Mouse (Mus musculus) granulocyte monocyte progenitor cell, adult 5-6 weeks (primary cell): ENCODE data around the gene Eme2. TPM values are rescaled to one million over a fixed set of nuclear protein-coding genes. Genes with fewer than 3 reads are reported as not detected.

ENCODE experiments used
- ATAC-seq: replicated peaks from 2 replicates; pipeline ENCODE4 v1.8.0; 2016; ENCODE audit warnings: mild to moderate bottlenecking, moderate TSS enrichment, inconsistent platforms; ENCODE audit not compliant: poor library complexity, severe bottlenecking
- total RNA-seq, 2 experiments: library from RNA; stranded (forward) in 1 of 2; stranded (reverse) in 1 of 2; fragments of 200-712, 200-1000 nt in 1 of 2; fragments of >200 nt in 1 of 2; fragmentation: Nextera tagmentation in 1 of 2; gene quantifications; 2 replicates each; pipeline ENCODE4 v1.2.3; 2014 to 2017

Eme2 gene
- total RNA-seq, 2 experiments from 2014 or later, result 14.9 to 15.1 TPM

DNA sequence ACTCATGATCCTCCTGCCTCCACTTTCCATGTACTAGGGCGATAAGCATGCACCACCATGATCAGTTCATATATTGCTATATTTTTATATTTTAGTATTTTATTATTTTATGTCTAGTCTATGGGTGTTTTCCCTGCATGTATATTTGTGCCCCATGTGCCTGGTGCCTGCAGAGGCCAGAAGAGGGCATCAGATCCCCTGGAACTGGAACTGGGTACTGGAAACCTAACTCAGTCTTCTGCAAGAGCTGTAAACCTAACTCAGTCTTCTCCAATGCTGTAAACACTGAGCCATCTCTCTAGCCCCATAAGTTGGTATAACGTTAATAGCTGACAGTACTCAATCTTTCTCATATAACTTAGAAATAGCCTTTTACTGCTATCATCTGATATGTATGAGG, 52.3 kb downstream of the Eme2 start:
- 0 out of 2 replicates have a peak, but pooled peaks have one; percentile 17 for ATAC-seq

DNA sequence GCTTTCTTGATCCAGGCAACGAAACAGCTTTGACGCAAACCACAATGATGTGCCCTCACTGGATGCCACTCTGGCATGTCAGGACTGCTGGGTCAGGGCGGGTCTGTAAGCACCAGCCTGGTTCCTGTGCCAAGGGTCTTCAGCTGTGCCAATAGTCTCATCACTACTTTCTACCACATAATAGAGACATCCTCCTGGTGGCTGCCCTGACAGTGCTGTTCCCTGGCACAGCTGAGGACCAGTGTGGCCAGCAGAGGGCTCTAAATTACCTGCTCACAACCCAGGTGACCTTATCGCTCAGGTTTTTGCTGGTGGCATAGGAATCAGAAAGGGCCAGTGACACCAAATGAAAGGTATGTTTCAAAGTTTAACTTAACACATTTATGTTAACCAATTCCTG, 53.8 kb downstream of the Eme2 start:
- ATAC-seq, result peak; percentile 56

DNA sequence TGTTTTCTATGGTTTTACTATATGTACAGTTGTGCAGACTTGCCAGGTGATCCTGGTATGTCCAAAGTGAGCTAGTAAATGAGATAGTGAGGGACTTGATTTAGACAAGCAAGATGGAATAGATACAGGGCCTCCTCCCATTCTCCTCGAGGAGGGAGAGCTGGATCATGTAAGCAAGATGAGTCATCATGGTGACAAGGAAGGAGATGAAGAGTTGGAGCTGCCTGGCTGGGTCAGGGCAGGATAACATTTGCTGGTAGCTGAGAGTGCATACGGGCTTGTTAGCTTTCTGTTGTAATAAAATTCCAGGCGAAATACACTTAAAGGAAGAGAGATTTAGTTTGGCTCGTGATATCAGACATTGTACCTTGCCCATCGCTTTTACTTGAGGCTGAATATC, 54.5 kb downstream of the Eme2 start:
- no peak for ATAC-seq

DNA sequence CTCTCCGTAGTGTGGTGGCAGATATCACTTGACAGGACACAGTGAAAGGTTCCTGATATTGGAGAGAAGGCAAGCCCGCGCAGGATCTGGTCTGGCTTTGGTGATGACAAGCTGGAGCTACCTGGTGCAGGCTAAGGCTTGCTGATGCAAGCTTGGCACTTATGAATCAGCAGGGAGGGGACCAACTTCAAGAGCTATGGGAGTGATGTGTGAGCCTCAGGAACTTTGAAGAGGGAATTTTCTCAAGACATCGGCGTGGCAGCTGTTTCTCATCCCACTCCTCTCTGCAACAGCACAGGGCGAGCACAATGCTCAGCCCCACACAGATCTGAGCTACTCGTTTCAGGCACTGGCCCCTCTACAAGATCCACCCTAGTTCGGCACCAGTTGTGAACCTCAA, 55.0 kb downstream of the Eme2 start, which contains the start of gene Hagh:
Gene Hagh, plus strand, starts transcription at position 302 of the 400 bp plus-strand sequence.
- ATAC-seq, result no peak

Other genes with a start within 250 kb of the Eme2 start
- 0.45 and 1.0 TPM in 2 replicates for gene Slc9a3r2, start 244.8 kb downstream of the Eme2 start, total RNA-seq (2014; fragmentation: Nextera tagmentation)
- 1.8 and 3.0 TPM in 2 replicates for gene Slc9a3r2, start 244.8 kb downstream of the Eme2 start, total RNA-seq (2017)
- gene Npw, start 236.6 kb downstream of the Eme2 start, total RNA-seq (2014; fragmentation: Nextera tagmentation), result not detected in 2 replicates
- 0.82 TPM in 1 of 2 replicates, not detected in the other for gene Npw, start 236.6 kb downstream of the Eme2 start, total RNA-seq (2017)
- 18.2 and 40.4 TPM in 2 replicates for gene Zfp598, start 225.4 kb downstream of the Eme2 start, total RNA-seq (2014; fragmentation: Nextera tagmentation)
- gene Zfp598, start 225.4 kb downstream of the Eme2 start, total RNA-seq (2017), result 16.1 and 17.8 TPM in 2 replicates
- not detected in 2 replicates for gene Syngr3, start 205.1 kb downstream of the Eme2 start, total RNA-seq (2014; fragmentation: Nextera tagmentation)
- not detected in 2 replicates for gene Syngr3, start 205.1 kb downstream of the Eme2 start, total RNA-seq (2017)
- gene Gfer, start 198.9 kb downstream of the Eme2 start, total RNA-seq (2014; fragmentation: Nextera tagmentation), result 28.9 and 33.2 TPM in 2 replicates
- gene Gfer, start 198.9 kb downstream of the Eme2 start, total RNA-seq (2017), result 45.1 and 64.0 TPM in 2 replicates
- gene Noxo1, start 198.9 kb downstream of the Eme2 start, total RNA-seq (2014; fragmentation: Nextera tagmentation), result 1.4 TPM in 1 of 2 replicates, not detected in the other
- gene Noxo1, start 198.9 kb downstream of the Eme2 start, total RNA-seq (2017), result 0.60 and 2.1 TPM in 2 replicates
- 39.5 and 44.5 TPM in 2 replicates for gene Tbl3, start 187.4 kb downstream of the Eme2 start, total RNA-seq (2014; fragmentation: Nextera tagmentation)
- 44.1 and 54.9 TPM in 2 replicates for gene Tbl3, start 187.4 kb downstream of the Eme2 start, total RNA-seq (2017)
- 1.2 TPM in 1 of 2 replicates, not detected in the other for gene Rnf151, start 177.0 kb downstream of the Eme2 start, total RNA-seq (2014; fragmentation: Nextera tagmentation)
- gene Rnf151, start 177.0 kb downstream of the Eme2 start, total RNA-seq (2017), result not detected in 2 replicates
- 4,639 and 4,919 TPM in 2 replicates for gene Rps2, start 177.0 kb downstream of the Eme2 start, total RNA-seq (2014; fragmentation: Nextera tagmentation)
- gene Rps2, start 177.0 kb downstream of the Eme2 start, total RNA-seq (2017), result 1,990 and 2,495 TPM in 2 replicates
- 247 and 248 TPM in 2 replicates for gene Ndufb10, start 170.6 kb downstream of the Eme2 start, total RNA-seq (2014; fragmentation: Nextera tagmentation)
- gene Ndufb10, start 170.6 kb downstream of the Eme2 start, total RNA-seq (2017), result 237 and 286 TPM in 2 replicates
- gene Rpl3l, start 167.3 kb downstream of the Eme2 start, total RNA-seq (2014; fragmentation: Nextera tagmentation), result 0.73 TPM in 1 of 2 replicates, not detected in the other
- gene Rpl3l, start 167.3 kb downstream of the Eme2 start, total RNA-seq (2017), result 0.52 TPM in 1 of 2 replicates, not detected in the other
- gene Msrb1, start 158.4 kb downstream of the Eme2 start, total RNA-seq (2014; fragmentation: Nextera tagmentation), result 255 and 331 TPM in 2 replicates
- 160 and 195 TPM in 2 replicates for gene Msrb1, start 158.4 kb downstream of the Eme2 start, total RNA-seq (2017)
- not detected in 2 replicates for gene Hs3st6, start 142.1 kb downstream of the Eme2 start, total RNA-seq (2014; fragmentation: Nextera tagmentation)
- not detected in 2 replicates for gene Hs3st6, start 142.1 kb downstream of the Eme2 start, total RNA-seq (2017)
- gene Meiob, start 90.8 kb downstream of the Eme2 start, total RNA-seq (2014; fragmentation: Nextera tagmentation), result not detected in 2 replicates
- not detected in 2 replicates for gene Meiob, start 90.8 kb downstream of the Eme2 start, total RNA-seq (2017)
- 35.3 and 46.1 TPM in 2 replicates for gene Hagh, start 54.9 kb downstream of the Eme2 start, total RNA-seq (2014; fragmentation: Nextera tagmentation)
- 18.2 and 45.8 TPM in 2 replicates for gene Hagh, start 54.9 kb downstream of the Eme2 start, total RNA-seq (2017)
- gene Fahd1, start 44.7 kb downstream of the Eme2 start, total RNA-seq (2014; fragmentation: Nextera tagmentation), result 13.7 and 15.1 TPM in 2 replicates
- gene Fahd1, start 44.7 kb downstream of the Eme2 start, total RNA-seq (2017), result 11.4 and 14.3 TPM in 2 replicates
- not detected in 2 replicates for gene Igfals, start 29.1 kb downstream of the Eme2 start, total RNA-seq (2014; fragmentation: Nextera tagmentation)
- gene Igfals, start 29.1 kb downstream of the Eme2 start, total RNA-seq (2017), result not detected in 2 replicates
- 103 and 108 TPM in 2 replicates for gene Nubp2, start 8.7 kb downstream of the Eme2 start, total RNA-seq (2014; fragmentation: Nextera tagmentation)
- 42.8 and 48.2 TPM in 2 replicates for gene Nubp2, start 8.7 kb downstream of the Eme2 start, total RNA-seq (2017)
- gene Spsb3, start 8.4 kb downstream of the Eme2 start, total RNA-seq (2014; fragmentation: Nextera tagmentation), result 15.7 and 29.3 TPM in 2 replicates
- gene Spsb3, start 8.4 kb downstream of the Eme2 start, total RNA-seq (2017), result 10.4 and 15.8 TPM in 2 replicates
- gene Mrps34, start within 50 bp of the Eme2 start, total RNA-seq (2014; fragmentation: Nextera tagmentation), result 62.0 and 75.0 TPM in 2 replicates
- 36.7 and 41.9 TPM in 2 replicates for gene Mrps34, start within 50 bp of the Eme2 start, total RNA-seq (2017)
- gene Nme3, start 1.4 kb upstream of the Eme2 start, total RNA-seq (2014; fragmentation: Nextera tagmentation), result 18.8 and 22.9 TPM in 2 replicates
- 21.2 and 27.1 TPM in 2 replicates for gene Nme3, start 1.4 kb upstream of the Eme2 start, total RNA-seq (2017)
- 49.0 and 84.5 TPM in 2 replicates for gene Mapk8ip3, start 41.9 kb upstream of the Eme2 start, total RNA-seq (2014; fragmentation: Nextera tagmentation)
- 18.2 and 21.0 TPM in 2 replicates for gene Mapk8ip3, start 41.9 kb upstream of the Eme2 start, total RNA-seq (2017)
- gene Jpt2, start 65.6 kb upstream of the Eme2 start, total RNA-seq (2014; fragmentation: Nextera tagmentation), result 109 and 130 TPM in 2 replicates
- gene Jpt2, start 65.6 kb upstream of the Eme2 start, total RNA-seq (2017), result 104 and 114 TPM in 2 replicates
- gene Cramp1l, start 120.7 kb upstream of the Eme2 start, total RNA-seq (2014; fragmentation: Nextera tagmentation), result 27.3 and 27.6 TPM in 2 replicates
- 7.8 and 8.2 TPM in 2 replicates for gene Cramp1l, start 120.7 kb upstream of the Eme2 start, total RNA-seq (2017)
- gene Ift140, start 121.0 kb upstream of the Eme2 start, total RNA-seq (2014; fragmentation: Nextera tagmentation), result 12.3 and 22.1 TPM in 2 replicates
- 15.6 and 28.8 TPM in 2 replicates for gene Ift140, start 121.0 kb upstream of the Eme2 start, total RNA-seq (2017)
- not detected in 2 replicates for gene Tmem204, start 188.5 kb upstream of the Eme2 start, total RNA-seq (2014; fragmentation: Nextera tagmentation)
- not detected in 2 replicates for gene Tmem204, start 188.5 kb upstream of the Eme2 start, total RNA-seq (2017)
- gene Telo2, start 220.9 kb upstream of the Eme2 start, total RNA-seq (2014; fragmentation: Nextera tagmentation), result 49.8 and 55.9 TPM in 2 replicates
- 21.8 and 37.3 TPM in 2 replicates for gene Telo2, start 220.9 kb upstream of the Eme2 start, total RNA-seq (2017)
- gene Ptx4, start 225.7 kb upstream of the Eme2 start, total RNA-seq (2014; fragmentation: Nextera tagmentation), result not detected in 2 replicates
- not detected in 2 replicates for gene Ptx4, start 225.7 kb upstream of the Eme2 start, total RNA-seq (2017)
- 12.1 and 18.9 TPM in 2 replicates for gene Clcn7, start 238.3 kb upstream of the Eme2 start, total RNA-seq (2014; fragmentation: Nextera tagmentation)
- gene Clcn7, start 238.3 kb upstream of the Eme2 start, total RNA-seq (2017), result 11.3 and 12.6 TPM in 2 replicates